Mouse (Mus musculus) left cerebral cortex, adult 18-20 months (tissue): Measurements from ENCODE around the gene Tbl1xr1. TPM values are rescaled to one million over a fixed set of nuclear protein-coding genes. Genes with fewer than 3 reads are reported as not detected.

Experiments used
- DNase-seq, 2 experiments: peaks; one replicate each; pipeline ENCODE4 v3.0.0; 2021 to 2022; ENCODE audit warnings: low spot score in 2 of 2, mixed read lengths in 1 of 2
- total RNA-seq, 2 experiments: library from RNA; stranded (reverse); gene quantifications; 2 replicates each; pipeline ENCODE4 v1.2.3; 2021

The Tbl1xr1 gene
- total RNA-seq, 2 experiments from 2014 or later = 132 to 133 TPM

- no peak for DNase-seq
These were observed 63.7 kb downstream of the Tbl1xr1 start for GRCm38 (mm10) chr3:22140111-22140658.

GRCm38 (mm10) chr3:22141984-22142719, 65.7 kb downstream of the Tbl1xr1 start:
- no peak for DNase-seq

- DNase-seq = no peak
These were observed 66.6 kb downstream of the Tbl1xr1 start for GRCm38 (mm10) chr3:22142846-22143641.

GRCm38 (mm10) chr3:22144255-22144654, 67.8 kb downstream of the Tbl1xr1 start:
- DNase-seq = no peak

GRCm38 (mm10) chr3:22147433-22147927, 71.0 kb downstream of the Tbl1xr1 start:
- no peak for DNase-seq

- no peak for DNase-seq
These were observed 72.0 kb downstream of the Tbl1xr1 start for GRCm38 (mm10) chr3:22148306-22148932.

GRCm38 (mm10) chr3:22150872-22151530, 74.5 kb downstream of the Tbl1xr1 start:
- no peak for DNase-seq

GRCm38 (mm10) chr3:22152773-22153172, 76.3 kb downstream of the Tbl1xr1 start:
- no peak for DNase-seq

- DNase-seq = no peak
These were observed 78.1 kb downstream of the Tbl1xr1 start for GRCm38 (mm10) chr3:22154522-22154921.

GRCm38 (mm10) chr3:22156397-22156796, 79.9 kb downstream of the Tbl1xr1 start:
- no peak for DNase-seq

- no peak for DNase-seq
These were observed 86.5 kb downstream of the Tbl1xr1 start for GRCm38 (mm10) chr3:22162948-22163347.

GRCm38 (mm10) chr3:22167856-22168255, 91.4 kb downstream of the Tbl1xr1 start:
- DNase-seq = no peak

GRCm38 (mm10) chr3:22168432-22168831, 92.0 kb downstream of the Tbl1xr1 start:
- no peak for DNase-seq

GRCm38 (mm10) chr3:22171526-22171925, 95.1 kb downstream of the Tbl1xr1 start:
- DNase-seq = no peak

GRCm38 (mm10) chr3:22172410-22172809, 96.0 kb downstream of the Tbl1xr1 start:
- DNase-seq = no peak

- DNase-seq = no peak
These were observed 96.7 kb downstream of the Tbl1xr1 start for GRCm38 (mm10) chr3:22173171-22173570.

- DNase-seq = no peak
These were observed 97.8 kb downstream of the Tbl1xr1 start for GRCm38 (mm10) chr3:22174232-22174631.

GRCm38 (mm10) chr3:22180076-22180475, 103.6 kb downstream of the Tbl1xr1 start:
- no peak for DNase-seq

- no peak for DNase-seq
These were observed 104.6 kb downstream of the Tbl1xr1 start for GRCm38 (mm10) chr3:22181026-22181425.

- DNase-seq = no peak
These were observed 108.8 kb downstream of the Tbl1xr1 start for GRCm38 (mm10) chr3:22185265-22185664.

- DNase-seq = no peak
These were observed 114.0 kb downstream of the Tbl1xr1 start for GRCm38 (mm10) chr3:22190498-22190897.
